Mouse (Mus musculus): ENCODE data around the gene Fam221b. TPM values are rescaled to one million over a fixed set of nuclear protein-coding genes. Genes with fewer than 3 reads are reported as not detected.

The Fam221b gene
- polyA plus RNA-seq, 1 experiment from 2014 or later, result 0.63 TPM

Small RNA genes within 50 kb of the gene (microRNA-seq; reads per million reads assigned to microRNA genes)
- not detected for gene Gm25262

Other genes with a start within 250 kb of the Fam221b start
- gene Fam166b, start 240.0 kb downstream of the Fam221b start, polyA plus RNA-seq (2015; fragmentation: Nextera tagmentation; extraction: Ambion mirVana), result not detected in 2 replicates
- gene Tesk1, start 227.2 kb downstream of the Fam221b start, polyA plus RNA-seq (2015; fragmentation: Nextera tagmentation; extraction: Ambion mirVana), result 0.15 TPM in 2 replicates
- gene Cd72, start 214.5 kb downstream of the Fam221b start, polyA plus RNA-seq (2015; fragmentation: Nextera tagmentation; extraction: Ambion mirVana), result 1.6 and 1.7 TPM in 2 replicates
- 0.21 and 0.27 TPM in 2 replicates for gene Sit1, start 185.4 kb downstream of the Fam221b start, polyA plus RNA-seq (2015; fragmentation: Nextera tagmentation; extraction: Ambion mirVana)
- gene Ccdc107, start 176.2 kb downstream of the Fam221b start, polyA plus RNA-seq (2015; fragmentation: Nextera tagmentation; extraction: Ambion mirVana), result 35.2 and 37.0 TPM in 2 replicates
- 32.7 and 34.6 TPM in 2 replicates for gene Arhgef39, start 169.4 kb downstream of the Fam221b start, polyA plus RNA-seq (2015; fragmentation: Nextera tagmentation; extraction: Ambion mirVana)
- 1.3 and 1.7 TPM in 2 replicates for gene Car9, start 162.2 kb downstream of the Fam221b start, polyA plus RNA-seq (2015; fragmentation: Nextera tagmentation; extraction: Ambion mirVana)
- gene Tpm2, start 145.4 kb downstream of the Fam221b start, polyA plus RNA-seq (2015; fragmentation: Nextera tagmentation; extraction: Ambion mirVana), result 30.0 and 48.9 TPM in 2 replicates
- 23.6 and 26.1 TPM in 2 replicates for gene Creb3, start 106.8 kb downstream of the Fam221b start, polyA plus RNA-seq (2015; fragmentation: Nextera tagmentation; extraction: Ambion mirVana)
- gene Tln1, start 106.5 kb downstream of the Fam221b start, polyA plus RNA-seq (2015; fragmentation: Nextera tagmentation; extraction: Ambion mirVana), result 38.2 and 40.2 TPM in 2 replicates
- 15.6 and 16.7 TPM in 2 replicates for gene Rgp1, start 90.4 kb downstream of the Fam221b start, polyA plus RNA-seq (2015; fragmentation: Nextera tagmentation; extraction: Ambion mirVana)
- 17.7 and 18.7 TPM in 2 replicates for gene Gba2, start 90.3 kb downstream of the Fam221b start, polyA plus RNA-seq (2015; fragmentation: Nextera tagmentation; extraction: Ambion mirVana)
- 0.25 TPM in 1 of 2 replicates, not detected in the other for gene Msmp, start 84.7 kb downstream of the Fam221b start, polyA plus RNA-seq (2015; fragmentation: Nextera tagmentation; extraction: Ambion mirVana)
- 0.49 and 0.91 TPM in 2 replicates for gene Npr2, start 37.2 kb downstream of the Fam221b start, polyA plus RNA-seq (2015; fragmentation: Nextera tagmentation; extraction: Ambion mirVana)
- gene Spag8, start 15.6 kb downstream of the Fam221b start, polyA plus RNA-seq (2015; fragmentation: Nextera tagmentation; extraction: Ambion mirVana), result 0.08 and 0.20 TPM in 2 replicates
- gene Hint2, start 12.7 kb downstream of the Fam221b start, polyA plus RNA-seq (2015; fragmentation: Nextera tagmentation; extraction: Ambion mirVana), result 63.9 and 68.5 TPM in 2 replicates
- gene Tmem8b, start 174 bp downstream of the Fam221b start, polyA plus RNA-seq (2015; fragmentation: Nextera tagmentation; extraction: Ambion mirVana), result 0.22 and 0.23 TPM in 2 replicates
- not detected in 2 replicates for gene Olfr70, start 31.7 kb upstream of the Fam221b start, polyA plus RNA-seq (2015; fragmentation: Nextera tagmentation; extraction: Ambion mirVana)
- not detected in 2 replicates for gene Olfr71, start 41.1 kb upstream of the Fam221b start, polyA plus RNA-seq (2015; fragmentation: Nextera tagmentation; extraction: Ambion mirVana)
- 0.22 TPM in 1 of 2 replicates, not detected in the other for gene Hrct1, start 58.0 kb upstream of the Fam221b start, polyA plus RNA-seq (2015; fragmentation: Nextera tagmentation; extraction: Ambion mirVana)
- 0.02 and 0.04 TPM in 2 replicates for gene Spaar, start 60.9 kb upstream of the Fam221b start, polyA plus RNA-seq (2015; fragmentation: Nextera tagmentation; extraction: Ambion mirVana)
- gene Olfr159, start 101.9 kb upstream of the Fam221b start, polyA plus RNA-seq (2015; fragmentation: Nextera tagmentation; extraction: Ambion mirVana), result not detected in 2 replicates
- not detected in 2 replicates for gene Olfr156, start 154.8 kb upstream of the Fam221b start, polyA plus RNA-seq (2015; fragmentation: Nextera tagmentation; extraction: Ambion mirVana)
- not detected in 2 replicates for gene Olfr157, start 171.1 kb upstream of the Fam221b start, polyA plus RNA-seq (2015; fragmentation: Nextera tagmentation; extraction: Ambion mirVana)
- not detected in 2 replicates for gene Olfr155, start 182.4 kb upstream of the Fam221b start, polyA plus RNA-seq (2015; fragmentation: Nextera tagmentation; extraction: Ambion mirVana)
- gene Reck, start 206.4 kb upstream of the Fam221b start, polyA plus RNA-seq (2015; fragmentation: Nextera tagmentation; extraction: Ambion mirVana), result 1.7 and 2.1 TPM in 2 replicates

Data from liver, embryonic 16.5 days (tissue).